In genomic region chr16:42727826-42728225, GRCm38 (mm10) we compare ENCODE assay signal across 17 mouse cellular contexts.
"Had no signal": no experiment of that assay in that cellular context is flagged by ENCODE, and none has a peak within 500 bp of the region (broad histone marks: within the 10 kb centered on the region; RNA-seq: fewer than 3 reads in every experiment).

No protein-coding gene starts in this region.

- H3K27me3 ChIP-seq: limb, embryonic 12.5 days; limb, embryonic 15.5 days; midbrain, embryonic 13.5 days had no signal

- H3K9ac ChIP-seq: limb, embryonic 12.5 days; limb, embryonic 15.5 days; liver, embryonic 14.5 days; liver, postnatal 0 days; lung, embryonic 14.5 days; midbrain, embryonic 13.5 days had no signal

- H3K4me1 ChIP-seq: limb, embryonic 12.5 days; limb, embryonic 15.5 days had no signal

- H3K27ac ChIP-seq: kidney, postnatal 0 days; layer of hippocampus, adult 2 months; limb, embryonic 12.5 days; limb, embryonic 15.5 days; liver, embryonic 14.5 days; macrophage; midbrain, embryonic 13.5 days had no signal

- H3K4me2 ChIP-seq: limb, embryonic 12.5 days; limb, embryonic 15.5 days; liver, embryonic 11.5 days; lung, embryonic 14.5 days; midbrain, embryonic 13.5 days had no signal

- ATAC-seq: liver, postnatal 0 days; lung, postnatal 0 days; midbrain, embryonic 13.5 days; midbrain, embryonic 16.5 days had no signal

- H3K36me3 ChIP-seq: limb, embryonic 12.5 days; limb, embryonic 15.5 days; midbrain, embryonic 13.5 days had no signal

- H3K4me3 ChIP-seq: layer of hippocampus, adult 2 months; limb, embryonic 12.5 days; limb, embryonic 15.5 days; midbrain, embryonic 13.5 days had no signal

- H3K9me3 ChIP-seq: limb, embryonic 12.5 days; limb, embryonic 15.5 days; midbrain, embryonic 13.5 days had no signal

- DNase-seq: kidney, adult 18-20 months; kidney, postnatal 25 days; layer of hippocampus, adult 9-11 months; left cerebral cortex, postnatal 4 days; liver, postnatal 0 days; lung, embryonic 14.5 days; thymus, postnatal 25 days had no signal
